21 mouse cellular contexts compared by ENCODE assay signal in genomic region chr3:69578791-69579190, GRCm38 (mm10). TPM values are rescaled to one million over a fixed set of nuclear protein-coding genes. Genes with fewer than 3 reads are reported as not detected.
DNase-seq lines count a peak whose midpoint lies in the region; ATAC-seq and TF ChIP-seq lines count a peak whose summit lies in the region.
"Had no signal": no experiment of that assay in that cellular context is flagged by ENCODE, and none has a peak within 500 bp of the region (broad histone marks: within the 10 kb centered on the region; RNA-seq: fewer than 3 reads in every experiment).

No protein-coding gene starts in this region.

- in situ Hi-C loops in CH12.LX (cut with MboI; ENCODE audit: low pct_ligation_motif_present, low pct_unique_long_range_greater_than_20kb, low sequenced_read_pairs): no loop called here

- TF ChIP-seq CTCF in gastrocnemius, adult 2 months (IDR thresholded peaks at IDR 0.05): peak; percentile 38
- peak; percentile 51 for TF ChIP-seq CTCF in layer of hippocampus, adult 2 months (conservative IDR thresholded peaks at IDR 0.05)
- peak in 1 of 2 experiments; percentile 45; a peak in 2 of 4 replicates for TF ChIP-seq CTCF in CH12.LX (conservative IDR thresholded peaks at IDR 0.05 in 1 of 2, IDR thresholded peaks at IDR 0.05 in 1 of 2; ENCODE audit: low read depth in 2 of 2, low read length in 2 of 2)

- TF ChIP-seq EP300 in CH12.LX (IDR thresholded peaks at IDR 0.05; ENCODE audit: low read length): no peak

- H3K79me2 ChIP-seq in CH12.LX (replicated peaks; ENCODE audit: control insufficient read depth, extremely low read depth, insufficient read depth, poor library complexity, severe bottlenecking): no peaks in the 10 kb centered on the region

- H3K4me2 ChIP-seq in CH12.LX (ENCODE audit: insufficient read depth, low read depth, poor library complexity, severe bottlenecking): no peak overlapping the region
- H3K4me2 ChIP-seq: embryonic facial prominence, embryonic 15.5 days; limb, embryonic 13.5 days had no signal

- dilution Hi-C loops in CH12.LX (cut with MboI; ENCODE audit: extremely low pct_ligation_motif_present, extremely low pct_unique_long_range_greater_than_20kb, low sequenced_read_pairs): no loop called here

- H3K4me1 ChIP-seq in CH12.LX (ENCODE audit: control insufficient read depth in 1 of 2, insufficient read depth in 2 of 2): no peaks in the 10 kb centered on the region
- H3K4me1 ChIP-seq: embryonic facial prominence, embryonic 15.5 days; hindbrain, embryonic 10.5 days; limb, embryonic 13.5 days; midbrain, embryonic 10.5 days had no signal

- TF ChIP-seq POLR2A in CH12.LX (IDR thresholded peaks at IDR 0.05; ENCODE audit: low read depth, low read length): no peak

- intact Hi-C loops in gastrocnemius, adult 2 months (cut with DNase I): no loop called here

- no peaks in the 10 kb centered on the region for H3K9me3 ChIP-seq in CH12.LX (replicated peaks; ENCODE audit: low read length)
- H3K9me3 ChIP-seq: embryonic facial prominence, embryonic 15.5 days; hindbrain, embryonic 10.5 days; limb, embryonic 13.5 days; midbrain, embryonic 10.5 days had no signal

- 0 out of 2 replicates have a peak, but pooled peaks have one; percentile 44 for ATAC-seq in megakaryocyte progenitor cell, adult 5-6 weeks (replicated peaks; ENCODE audit: poor library complexity)
- ATAC-seq: inflammation-experienced regulatory T-cells, adult 6 months had no signal

- peak; percentile 7 for TF ChIP-seq RAD21 in CH12.LX (IDR thresholded peaks at IDR 0.05; ENCODE audit: low read depth, low read length)

- H3K4me3 ChIP-seq in gastrocnemius, adult 2 months: no peak overlapping the region
- no peak overlapping the region for H3K4me3 ChIP-seq in layer of hippocampus, adult 2 months
- H3K4me3 ChIP-seq in CH12.LX (replicated peaks in 1 of 3; ENCODE audit: low read depth in 2 of 3, low read length in 2 of 3, poor library complexity in 1 of 3): no peak overlapping the region
- H3K4me3 ChIP-seq: embryonic facial prominence, embryonic 15.5 days; hindbrain, embryonic 10.5 days; limb, embryonic 13.5 days; midbrain, embryonic 10.5 days had no signal

- H3K9ac ChIP-seq in CH12.LX (ENCODE audit: insufficient read depth, low read depth): no peak overlapping the region
- H3K9ac ChIP-seq: embryonic facial prominence, embryonic 15.5 days; limb, embryonic 13.5 days had no signal

- H3K27ac ChIP-seq in gastrocnemius, adult 2 months: no peak overlapping the region
- H3K27ac ChIP-seq in layer of hippocampus, adult 2 months: no peak overlapping the region
- H3K27ac ChIP-seq in CH12.LX (ENCODE audit: insufficient read depth, low read depth): no peak overlapping the region
- H3K27ac ChIP-seq: embryonic facial prominence, embryonic 15.5 days; hindbrain, embryonic 10.5 days; limb, embryonic 13.5 days; midbrain, embryonic 10.5 days had no signal

- no peaks in the 10 kb centered on the region for H3K36me3 ChIP-seq in CH12.LX (replicated peaks in 1 of 2; ENCODE audit: control insufficient read depth in 1 of 2, insufficient read depth in 1 of 2, low read length in 1 of 2)

- DNase-seq in gastrocnemius, adult 2 months: no peak
- no peak for DNase-seq in gastrocnemius, postnatal 25 days
- DNase-seq in layer of hippocampus, adult 2 months (ENCODE audit: low spot score in 2 of 2): no peak
- no peak for DNase-seq in layer of hippocampus, adult 11-12 months (ENCODE audit: low spot score)
- peak; percentile 11 for DNase-seq in CH12.LX (ENCODE audit: extremely low read depth)
- DNase-seq in frontal cortex, postnatal 25 days (ENCODE audit: low spot score in 2 of 2): no peak
- DNase-seq: adrenal gland, adult 8-10 months; B cell, adult 2 months; cerebellum, adult 11 months; cerebellum, postnatal 14 days; gastrocnemius, postnatal 10 days; layer of hippocampus, postnatal 36 days; lung, postnatal 4 days; right cerebral cortex, postnatal 4 days; thymus, postnatal 4 days had no signal

- H3K27me3 ChIP-seq in CH12.LX (replicated peaks): no peaks in the 10 kb centered on the region
- H3K27me3 ChIP-seq: embryonic facial prominence, embryonic 15.5 days; limb, embryonic 13.5 days had no signal

TF ChIP-seq in CH12.LX, 34 proteins besides CTCF, POLR2A, EP300 and RAD21:
- no peak for TF ChIP-seq UBTF (IDR thresholded peaks at IDR 0.05; ENCODE audit: low read depth, low read length)
- no peak for TF ChIP-seq MAFK (IDR thresholded peaks at IDR 0.05; ENCODE audit: insufficient replicate concordance, low read length)
- TF ChIP-seq JUN (IDR thresholded peaks at IDR 0.05; ENCODE audit: insufficient read depth, low read depth, low read length): no peak
- no peak for TF ChIP-seq ZNF384 (IDR thresholded peaks at IDR 0.05; ENCODE audit: low read depth, low read length)
- TF ChIP-seq SMC3 (IDR thresholded peaks at IDR 0.05; ENCODE audit: low read depth, low read length): peak; percentile 37
- no peak for TF ChIP-seq USF1 (IDR thresholded peaks at IDR 0.05; ENCODE audit: low read depth, low read length)

RNA-seq across cellular contexts. Expression of gene B3galnt1, which starts 20.0 kb away (rescaled TPM):
- 1 to 10 TPM; 1.5 to 2.0 TPM for total RNA-seq in gastrocnemius, adult 2 months (2021)
- 1 to 10 TPM; 2.2 to 3.0 TPM for total RNA-seq in gastrocnemius, postnatal 25 days (2021)
- total RNA-seq in layer of hippocampus, adult 2 months (2021): 10 to 100 TPM; 42.0 to 43.9 TPM
- total RNA-seq in CH12.LX (2012; rRNA removed) (0.08 TPM in 2 replicates), CH12.LX (2014; rRNA removed) (not detected in 2 replicates)
- polyA plus RNA-seq in CH12.LX (2012; ENCODE audit: insufficient read length, low read depth): not detected in 2 replicates
- total RNA-seq in megakaryocyte progenitor cell, adult 5-6 weeks (2015): 0.10 and 0.84 TPM in 2 replicates
- 0.12 and 1.1 TPM in 2 replicates for total RNA-seq in megakaryocyte progenitor cell, adult 5-6 weeks (2017)

Comparison
In these comparisons a context has a peak if more than half of its experiments do, and no peak if none do; other contexts are left out.
1. RNA of gene B3galnt1, which starts 20.0 kb away (total RNA-seq): 42.0 to 43.9 TPM in layer of hippocampus, adult 2 months; 2.2 to 3.0 TPM in gastrocnemius, postnatal 25 days, 1.5 to 2.0 TPM in gastrocnemius, adult 2 months, 0.10 to 1.1 TPM in megakaryocyte progenitor cell, adult 5-6 weeks and 0.08 TPM in CH12.LX; every median in the first group is over 10 times any median in the second.